Mouse (Mus musculus) 3T3-L1 (cell line): ENCODE measurements around the gene Fam13a.
A peak's percentile ranks its signal among the peaks of the same experiment; 100 is the strongest.

Source experiments
- DNase-seq: peaks from one replicate; pipeline ENCODE4 v3.0.0-alpha.2; 2015; ENCODE audit warnings: low read depth, low spot score

The Fam13a gene

DNA sequence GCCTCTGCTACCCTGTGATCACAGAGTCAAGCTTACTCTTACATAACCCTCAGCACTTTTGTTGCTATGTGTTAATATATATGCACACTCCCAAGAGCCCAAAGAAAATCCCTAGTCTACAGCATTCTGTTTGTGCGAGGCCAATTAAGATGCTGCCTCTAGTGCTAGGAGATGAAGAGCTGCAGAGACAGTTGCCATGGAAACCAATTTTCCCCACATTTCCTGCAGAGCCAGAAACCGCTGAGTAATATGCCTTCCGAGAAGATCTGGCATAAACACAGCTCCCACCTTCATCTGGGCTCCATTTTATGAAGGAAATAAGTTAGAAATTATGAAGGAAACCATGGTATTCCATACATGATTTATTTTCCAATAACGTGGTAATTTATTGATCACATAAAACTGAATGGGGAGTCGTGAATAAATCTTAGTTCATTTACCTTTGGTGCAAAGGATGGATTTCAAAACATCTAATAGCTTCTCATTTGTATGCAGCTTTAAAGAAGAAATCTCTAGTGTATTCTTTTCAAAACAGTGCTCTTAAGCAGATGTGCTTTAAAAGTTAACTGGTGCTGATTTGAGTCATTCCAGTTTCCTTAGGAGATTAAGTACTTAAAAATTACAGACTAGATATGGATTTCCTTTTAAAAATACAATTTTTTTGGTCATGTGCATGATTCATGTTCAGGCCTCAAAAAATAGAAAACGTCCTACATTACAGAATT is 91.0 kb downstream of the Fam13a start:
- peak; percentile 20 for DNase-seq

DNA sequence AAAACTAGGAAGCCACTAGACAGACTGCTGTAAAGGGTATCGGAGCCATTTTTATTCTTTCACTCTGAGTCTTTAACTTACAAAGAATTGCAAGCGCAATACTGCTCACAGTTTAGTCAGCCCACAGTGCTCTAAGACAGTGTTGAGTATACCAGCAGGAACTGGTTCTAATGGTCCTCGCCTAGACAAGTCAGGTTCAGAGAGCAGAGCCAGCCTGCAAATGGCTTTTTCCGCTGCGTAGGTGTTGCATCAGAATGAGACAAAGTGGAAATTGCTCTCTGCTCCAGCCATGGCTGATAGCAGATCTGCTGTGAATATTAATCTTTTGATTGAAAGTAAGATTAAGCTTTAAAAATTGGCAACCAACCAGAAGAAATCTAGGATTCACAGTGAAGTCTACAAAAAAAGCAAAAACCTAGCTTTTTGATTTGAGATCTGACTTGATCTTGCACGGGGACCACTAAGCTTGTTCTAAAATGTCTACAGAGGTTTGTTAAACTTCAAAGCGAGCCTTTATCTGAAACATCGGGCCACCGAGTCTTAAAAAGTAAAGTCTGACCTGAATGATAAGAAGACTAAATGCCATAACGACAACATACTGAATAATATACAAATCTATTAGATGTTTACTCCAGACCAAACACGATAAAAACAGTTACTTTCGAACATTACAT is 91.7 kb downstream of the Fam13a start:
- no peak for DNase-seq

- no peak for DNase-seq
Measured at GRCm38 (mm10) chr6:58931149-58931548, 93.2 kb downstream of the Fam13a start.

DNA sequence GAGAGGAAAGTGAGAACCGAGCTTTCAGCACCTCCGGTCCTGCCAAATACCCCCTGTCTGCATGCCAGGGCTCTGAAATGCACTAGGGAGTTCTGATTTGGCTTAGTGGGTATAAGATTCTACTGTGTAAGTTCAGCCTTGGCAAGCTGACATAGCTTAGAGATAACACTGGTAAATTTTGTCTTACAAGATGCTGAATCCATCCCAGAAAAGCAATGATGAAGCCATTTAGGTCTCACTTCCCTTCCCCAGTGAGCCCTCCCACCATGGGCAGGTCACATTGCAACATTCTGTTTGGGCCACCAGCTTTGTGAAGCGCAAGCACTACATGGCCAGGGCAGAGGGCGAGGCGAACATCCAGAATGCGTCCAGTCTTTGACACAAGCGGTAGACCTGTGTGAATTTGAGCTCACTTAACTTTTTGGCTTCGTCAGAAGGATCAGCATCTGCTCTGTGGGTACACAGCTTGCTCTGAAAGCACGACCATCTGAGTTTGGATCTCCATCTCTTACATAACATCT is 94.4 kb downstream of the Fam13a start:
- no peak for DNase-seq

DNA sequence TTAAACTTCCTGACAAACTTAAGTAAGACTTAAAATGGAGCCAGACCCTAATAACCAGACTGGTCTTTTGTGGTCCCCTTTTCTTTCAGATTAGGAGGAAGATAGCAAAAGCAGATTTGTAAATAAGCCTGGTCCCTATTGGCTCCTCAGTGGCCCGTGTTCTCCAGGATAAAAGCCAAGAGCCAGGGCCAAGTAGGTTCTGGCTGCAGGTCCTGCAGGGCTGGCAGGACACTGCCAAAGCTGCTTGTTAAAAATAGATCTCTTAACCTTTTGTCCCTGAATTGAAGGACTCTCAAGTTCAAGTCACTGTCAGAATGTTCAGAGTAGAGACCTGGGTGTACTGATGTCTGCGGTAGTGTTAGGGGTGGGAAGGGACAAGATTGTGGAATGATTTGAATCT is 96.5 kb downstream of the Fam13a start:
- DNase-seq = no peak

DNA sequence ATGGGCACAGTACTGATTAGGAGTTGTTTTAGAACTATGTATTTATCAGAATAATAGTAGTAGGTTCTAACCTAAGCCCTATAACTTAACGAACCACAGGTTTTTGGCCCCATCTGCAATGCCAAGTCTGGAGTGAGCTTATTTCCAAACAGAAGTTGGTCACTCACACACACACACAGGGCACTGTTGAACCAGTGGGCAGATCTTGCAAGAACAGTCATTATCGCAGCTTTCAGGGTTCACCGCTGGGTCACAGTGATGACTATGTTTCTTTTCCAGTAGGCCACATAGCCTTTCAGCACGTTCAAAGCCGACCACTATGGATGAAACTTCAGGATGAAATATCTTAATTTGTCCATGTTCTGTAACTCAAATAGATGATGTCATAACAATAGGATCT is 101.8 kb downstream of the Fam13a start:
- peak; percentile 14 for DNase-seq

GRCm38 (mm10) chr6:58921623-58922022 is 102.7 kb downstream of the Fam13a start:
- peak; percentile 50 for DNase-seq

DNA sequence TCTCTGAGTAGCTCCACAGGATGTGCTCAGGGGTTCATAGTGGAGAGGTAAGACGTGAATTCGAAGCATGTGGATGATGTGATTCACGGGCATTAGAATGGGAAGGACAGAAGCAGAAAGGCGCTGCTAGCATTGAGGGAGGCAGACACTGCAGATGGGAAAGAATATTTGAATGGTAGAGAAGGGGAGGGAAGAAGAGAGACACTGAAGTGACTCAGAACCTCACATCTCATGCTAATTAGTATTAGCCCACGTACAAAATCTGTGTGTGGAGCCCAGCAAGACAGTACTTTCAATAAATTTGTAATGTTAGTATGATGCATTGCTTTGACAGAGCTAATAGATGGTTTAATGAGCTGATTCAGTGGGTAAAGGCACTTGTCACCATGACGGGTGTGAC is 103.6 kb downstream of the Fam13a start:
- DNase-seq = no peak

DNA sequence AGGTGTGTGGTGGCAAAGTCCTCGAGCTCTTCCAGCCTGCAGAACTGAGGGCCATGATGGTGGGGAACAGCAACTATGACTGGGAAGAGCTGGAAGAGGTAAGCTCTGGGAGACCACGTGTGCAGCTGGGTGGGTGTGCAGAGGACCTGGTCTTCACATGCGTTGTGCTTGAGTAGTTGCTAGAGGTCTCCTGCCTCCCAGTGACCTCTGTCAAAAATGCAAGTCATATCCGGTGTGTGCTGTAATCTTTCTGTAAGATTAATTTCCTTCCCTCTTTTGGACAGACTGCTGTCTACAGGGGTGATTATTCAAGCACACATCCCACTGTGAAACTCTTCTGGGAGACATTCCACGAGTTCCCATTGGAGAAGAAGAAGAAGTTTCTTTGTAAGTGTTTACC is 107.9 kb downstream of the Fam13a start:
- DNase-seq = no peak

DNA sequence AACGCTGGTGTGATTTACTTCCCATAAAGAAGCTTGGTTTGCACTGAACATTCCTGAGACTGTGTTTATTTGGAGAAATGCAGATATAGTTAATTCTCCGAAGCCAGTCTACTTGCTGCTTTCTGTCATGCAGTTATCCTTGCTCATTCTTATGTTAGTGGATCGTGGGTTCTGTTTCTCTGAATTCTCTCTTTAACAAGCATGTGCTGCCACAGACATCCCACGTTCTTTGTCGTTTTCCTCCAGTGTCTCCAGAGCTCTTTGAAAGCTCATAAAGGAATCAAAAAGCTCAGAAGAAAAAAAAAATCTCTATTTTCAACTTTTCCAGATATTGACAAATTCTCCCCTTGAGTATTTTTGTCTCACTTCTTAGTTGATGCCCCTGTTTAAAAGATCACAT is 110.4 kb downstream of the Fam13a start:
- no peak for DNase-seq

GRCm38 (mm10) chr6:58913551-58913950 is 110.8 kb downstream of the Fam13a start:
- DNase-seq = no peak

- DNase-seq = no peak
Measured at GRCm38 (mm10) chr6:58912842-58913241, 111.5 kb downstream of the Fam13a start.

DNA sequence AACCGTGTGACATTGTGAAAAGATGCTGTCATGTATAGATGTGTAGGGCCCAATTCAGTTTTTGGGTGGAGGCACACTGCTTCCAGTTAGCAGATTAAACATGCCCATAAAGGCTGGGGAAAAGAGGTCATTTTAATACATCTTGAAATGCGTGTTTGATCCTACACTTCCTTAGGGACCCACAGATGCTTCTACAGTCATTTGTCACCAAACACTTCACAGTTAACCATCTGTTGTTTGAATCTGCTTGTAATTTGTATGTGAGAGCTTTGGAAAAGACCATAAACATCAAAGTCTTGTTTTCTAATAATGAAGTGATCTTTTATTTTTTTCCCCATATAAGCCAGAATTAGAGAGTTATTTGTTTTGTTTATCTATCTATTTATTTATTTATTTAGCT is 116.6 kb downstream of the Fam13a start:
- no peak for DNase-seq

- DNase-seq = no peak
Measured at GRCm38 (mm10) chr6:58907336-58907735, 117.0 kb downstream of the Fam13a start.

DNA sequence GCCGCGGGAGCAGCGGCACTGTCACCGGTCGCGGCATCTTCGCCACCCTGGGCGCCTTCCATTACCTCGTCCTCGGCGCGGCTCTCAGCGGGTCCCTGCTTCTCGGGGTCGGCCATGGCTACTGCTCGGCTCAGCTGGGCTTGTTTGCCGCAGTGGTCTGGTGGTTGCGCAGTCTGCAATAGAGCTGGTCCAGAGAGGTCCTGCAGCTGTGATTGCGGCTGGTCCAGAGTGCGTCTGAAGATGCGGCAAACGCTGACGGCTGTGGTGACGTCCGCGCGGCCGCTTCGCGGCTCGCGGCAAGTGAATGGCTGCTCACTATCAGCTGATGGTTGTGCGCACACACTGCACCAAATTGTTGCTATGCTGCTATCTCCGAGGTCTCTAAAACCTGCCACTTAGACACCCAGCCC is 117.5 kb downstream of the Fam13a start, which contains the start of gene Nap1l5:
TSS of gene Nap1l5 (minus strand) at position 225 of the 410 bp plus-strand sequence.
- no peak for DNase-seq

DNA sequence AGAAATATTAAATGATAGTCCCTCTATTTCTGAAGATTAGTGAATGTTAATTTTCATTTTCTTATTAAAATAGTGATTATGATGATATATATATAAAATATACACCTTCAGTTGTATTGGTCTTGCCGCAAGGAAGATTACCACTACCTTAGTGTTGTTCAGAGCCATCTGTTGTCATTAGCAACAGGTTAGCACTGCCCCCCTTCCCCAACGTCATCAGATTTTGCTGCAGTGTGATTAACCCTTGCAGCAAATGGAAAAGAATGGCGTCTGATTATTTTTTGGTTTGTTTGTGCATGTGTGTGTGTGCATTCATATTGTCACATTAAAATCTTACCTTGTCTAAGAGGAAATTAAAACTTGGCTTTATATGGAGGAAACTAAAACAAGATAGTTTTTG is 119.8 kb downstream of the Fam13a start:
- DNase-seq = no peak

DNA sequence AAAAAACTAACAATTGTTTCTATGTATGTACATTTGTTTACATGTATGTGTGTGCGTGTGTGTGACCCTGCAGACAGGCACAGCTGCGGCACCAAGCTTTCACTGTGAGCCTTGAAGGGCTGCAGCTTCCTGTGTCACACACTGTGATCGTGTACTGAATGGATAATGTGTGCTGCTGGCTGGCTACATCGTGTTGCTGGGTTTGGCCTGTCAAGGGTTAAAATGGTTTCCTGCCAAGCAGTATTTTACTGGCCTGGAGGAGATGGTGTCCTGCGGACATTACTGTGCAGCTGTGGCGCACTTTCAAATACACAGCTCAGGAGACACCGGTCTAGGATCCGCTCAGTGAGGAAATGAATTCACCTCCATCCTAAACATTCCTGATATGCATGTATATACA is 121.2 kb downstream of the Fam13a start:
- no peak for DNase-seq

DNA sequence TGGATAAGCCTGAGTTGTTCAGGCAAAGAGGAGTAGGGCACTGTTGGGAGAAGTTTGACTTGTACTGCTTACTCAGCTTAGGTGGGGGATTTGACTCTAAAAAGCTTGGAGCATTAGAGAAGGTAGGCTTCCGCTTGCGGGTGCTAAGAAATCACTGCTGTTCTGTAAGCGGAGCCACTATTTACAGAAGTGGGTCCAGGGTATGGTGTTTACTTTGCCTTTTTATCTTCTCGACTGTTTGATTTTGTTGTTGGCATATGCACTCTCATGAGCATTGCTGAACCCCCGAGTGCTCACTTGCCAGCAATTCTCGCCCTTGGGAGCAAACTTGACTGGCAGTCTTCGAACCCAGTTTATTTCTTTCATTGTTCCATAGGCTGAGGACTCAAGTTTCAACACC is 123.8 kb downstream of the Fam13a start:
- DNase-seq = no peak

DNA sequence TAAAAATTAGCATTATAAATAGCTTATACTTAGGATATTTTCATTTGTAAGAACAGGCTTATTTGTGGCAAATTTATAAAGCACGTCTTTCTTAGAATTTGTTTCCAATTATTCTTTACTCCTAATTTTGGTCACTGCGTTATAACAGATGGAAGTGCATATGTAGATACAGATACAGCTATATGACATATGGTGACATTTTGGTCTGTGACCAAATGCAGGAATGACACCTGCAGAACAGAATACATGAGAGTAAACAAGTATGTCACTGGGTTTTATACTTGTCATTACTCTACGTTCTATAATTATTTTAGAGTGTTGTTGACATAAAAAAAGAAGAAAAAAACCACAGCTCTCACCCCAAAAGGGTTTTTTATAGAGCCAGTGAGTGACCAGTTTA is 125.3 kb downstream of the Fam13a start:
- DNase-seq = no peak

- DNase-seq = no peak
Measured at GRCm38 (mm10) chr6:58896648-58897047, 127.7 kb downstream of the Fam13a start.

DNA sequence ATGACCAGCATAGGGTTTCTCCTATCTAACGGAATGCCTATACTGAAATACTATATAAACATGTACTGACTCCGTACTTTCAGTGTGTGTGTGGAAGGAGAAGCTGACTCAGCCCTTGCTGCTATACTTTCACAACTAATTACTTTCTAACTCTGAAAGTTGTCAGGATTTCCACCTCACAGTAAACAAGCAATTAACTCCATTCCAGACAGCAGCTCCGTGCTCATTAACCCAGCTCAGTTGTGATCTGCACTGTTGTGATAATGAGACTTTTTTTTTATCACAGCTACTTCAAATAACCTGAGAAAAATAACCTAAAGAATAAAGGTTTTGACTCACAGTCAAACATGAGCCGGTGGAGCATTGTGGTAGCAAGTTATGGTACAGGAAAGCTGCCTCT is 129.4 kb downstream of the Fam13a start:
- DNase-seq = no peak

GRCm38 (mm10) chr6:58893307-58893706 is 131.0 kb downstream of the Fam13a start:
- DNase-seq = no peak

GRCm38 (mm10) chr6:58889917-58890316 is 134.4 kb downstream of the Fam13a start:
- no peak for DNase-seq
